Mouse (Mus musculus) heart, adult 18-20 months (tissue): Measurements from ENCODE around the gene Adgrf5. TPM values are rescaled to one million over a fixed set of nuclear protein-coding genes. Genes with fewer than 3 reads are reported as not detected.
"Not testable (repeated sequence)": the region's sequence is repeated elsewhere in the genome, so short reads cannot be mapped to it uniquely, and the experiment has no call there.

Source experiments
- DNase-seq, 2 experiments: peaks; one replicate each; pipeline ENCODE4 v3.0.0; 2021 to 2022; ENCODE audit warnings: mixed read lengths in 1 of 2
- long read RNA-seq, 2 experiments: library from polyadenylated mRNA; stranded (forward); transcript quantifications; one replicate each; pipeline ENCODE4 v2.0.0; 2021
- total RNA-seq, 2 experiments: library from RNA; stranded (reverse); gene quantifications; 2 replicates each; pipeline ENCODE4 v1.2.3; 2021

The Adgrf5 gene
- 100 to 1,000 TPM; 168 to 185 TPM for total RNA-seq
- long read RNA-seq, experiment 1, full-length matches to known transcripts, result 3 of 52 reads
- long read RNA-seq, experiment 1, partial matches to known transcripts, result 5 of 52 reads
- long read RNA-seq, experiment 1, other reads (novel, unspliced or antisense), result 44 of 52 reads
- long read RNA-seq, experiment 2, full-length matches to known transcripts, result 2 of 33 reads
- long read RNA-seq, experiment 2, partial matches to known transcripts, result 2 of 33 reads
- long read RNA-seq, experiment 2, other reads (novel, unspliced or antisense), result 29 of 33 reads

GRCm38 (mm10) chr17:43359826-43360619, at the start of gene Adgrf5:
Gene Adgrf5 (plus strand): TSS chr17:43360451.
- peak; percentile 75 to 87 for DNase-seq

- no peak for DNase-seq
These were observed 34.1 kb upstream of the Adgrf5 start for GRCm38 (mm10) chr17:43325986-43326671.

- DNase-seq, result peak; percentile 73 to 81
These were observed 33.2 kb upstream of the Adgrf5 start for GRCm38 (mm10) chr17:43326726-43327700.

- no peak for DNase-seq
These were observed 32.4 kb upstream of the Adgrf5 start for GRCm38 (mm10) chr17:43327810-43328209.

- DNase-seq, result no peak
These were observed 31.0 kb upstream of the Adgrf5 start for GRCm38 (mm10) chr17:43329216-43329615.

- peak; percentile 24 to 43 for DNase-seq
These were observed 30.5 kb upstream of the Adgrf5 start for GRCm38 (mm10) chr17:43329761-43330183.

DNA sequence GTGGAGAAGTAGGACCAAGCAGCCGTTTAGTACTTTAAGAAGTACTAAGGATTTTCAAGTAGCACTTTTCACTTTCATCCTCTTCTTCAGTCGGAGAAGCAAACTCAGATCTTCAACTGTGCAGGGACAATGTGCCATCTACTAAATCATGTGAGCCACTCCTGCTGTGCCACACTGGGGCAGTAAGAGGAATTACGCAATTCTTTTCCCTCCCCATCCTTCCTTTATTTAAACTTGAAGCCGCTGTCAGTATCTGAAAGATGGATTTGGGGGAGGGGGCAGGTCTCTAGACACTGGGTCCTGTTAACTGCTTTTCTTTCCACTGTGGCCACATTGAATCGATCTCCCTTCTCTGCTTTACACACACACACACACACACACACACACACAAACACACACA, 27.6 kb upstream of the Adgrf5 start:
- DNase-seq, result no peak

DNA sequence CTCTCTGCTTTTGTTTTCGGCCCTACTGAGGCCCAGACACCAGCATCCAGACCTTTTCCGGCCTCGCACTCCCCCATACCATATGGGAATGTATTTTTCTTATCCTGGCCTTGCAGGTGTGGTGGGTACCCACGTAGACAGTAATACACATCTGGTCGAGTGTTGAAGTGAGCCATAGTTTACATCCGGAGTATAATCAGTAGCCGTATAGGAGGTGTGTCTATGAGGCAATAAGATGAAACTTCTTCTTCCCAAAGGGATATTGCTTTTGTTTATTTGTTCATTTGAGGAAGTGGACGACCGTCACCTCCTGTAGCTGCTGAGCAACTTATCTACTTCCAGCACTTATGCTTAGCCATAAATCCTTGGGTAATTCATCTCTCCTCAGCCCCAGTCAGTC, 26.2 kb upstream of the Adgrf5 start:
- DNase-seq, result no peak

DNA sequence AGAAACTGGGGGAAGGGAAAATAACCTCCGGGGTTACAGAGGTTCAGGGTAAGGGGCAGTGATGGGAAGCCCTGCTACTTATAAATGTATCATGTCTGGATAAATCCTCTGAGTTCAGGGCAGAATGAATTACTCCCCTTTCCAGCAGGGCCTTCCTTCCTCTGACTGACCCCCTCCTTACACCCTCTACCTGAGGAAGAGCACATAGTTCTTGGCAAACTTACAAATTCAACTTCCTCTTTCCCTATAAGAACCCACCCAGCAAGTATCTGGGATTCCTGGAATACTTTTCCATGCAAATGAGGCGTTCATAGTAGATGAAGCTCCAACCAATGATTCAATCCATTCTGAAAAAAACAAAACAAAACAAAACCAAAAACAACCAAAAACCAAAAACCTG, 22.6 kb upstream of the Adgrf5 start:
- DNase-seq, result peak in 1 of 2 experiments; percentile 61

DNA sequence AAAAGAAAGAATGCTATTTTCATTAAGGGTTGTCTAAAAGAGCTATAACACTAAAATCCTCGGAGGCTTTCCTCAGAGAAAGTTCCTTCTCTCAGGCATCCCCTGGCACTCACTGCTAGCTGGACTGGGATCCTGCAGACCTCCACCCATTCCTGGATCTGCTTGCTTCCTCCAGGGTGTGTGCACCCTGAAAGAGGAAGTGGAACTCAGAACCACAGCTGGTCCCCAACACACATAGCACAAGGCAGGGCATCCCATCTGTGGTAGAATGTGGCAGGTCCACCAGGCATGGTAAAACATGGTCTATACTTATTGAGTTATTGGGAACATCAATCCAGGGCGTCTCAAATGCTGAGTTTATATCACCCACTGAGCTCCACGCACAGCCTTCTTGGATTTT, 22.0 kb upstream of the Adgrf5 start:
- DNase-seq, result peak in 1 of 2 experiments; percentile 59

GRCm38 (mm10) chr17:43346499-43346898, 13.8 kb upstream of the Adgrf5 start:
- not testable (repeated sequence) for DNase-seq

- no peak for DNase-seq
These were observed 2.2 kb upstream of the Adgrf5 start for GRCm38 (mm10) chr17:43357902-43358539.

- no peak for DNase-seq
These were observed 770 bp downstream of the Adgrf5 start for GRCm38 (mm10) chr17:43361021-43361420.

DNA sequence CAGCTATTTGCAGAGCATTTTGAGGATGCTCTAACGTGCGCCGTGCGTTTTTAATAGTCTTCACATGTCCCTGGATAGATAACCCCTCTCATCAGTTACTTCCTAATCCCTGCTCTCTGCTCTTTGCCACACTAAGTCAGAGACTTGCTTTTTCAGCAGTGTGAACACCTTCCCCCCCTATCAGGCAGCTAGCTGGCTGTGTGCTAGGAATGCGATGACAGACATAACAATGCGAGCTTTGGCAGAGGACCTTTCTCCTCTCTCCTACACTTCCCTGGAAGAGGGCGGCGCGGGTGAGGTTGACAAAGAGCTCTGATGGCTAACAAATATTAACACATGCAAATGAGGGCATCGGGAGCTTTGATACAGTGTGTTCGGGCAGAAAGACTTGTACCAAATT, 2.1 kb downstream of the Adgrf5 start:
- peak in 1 of 2 experiments; percentile 55 for DNase-seq

DNA sequence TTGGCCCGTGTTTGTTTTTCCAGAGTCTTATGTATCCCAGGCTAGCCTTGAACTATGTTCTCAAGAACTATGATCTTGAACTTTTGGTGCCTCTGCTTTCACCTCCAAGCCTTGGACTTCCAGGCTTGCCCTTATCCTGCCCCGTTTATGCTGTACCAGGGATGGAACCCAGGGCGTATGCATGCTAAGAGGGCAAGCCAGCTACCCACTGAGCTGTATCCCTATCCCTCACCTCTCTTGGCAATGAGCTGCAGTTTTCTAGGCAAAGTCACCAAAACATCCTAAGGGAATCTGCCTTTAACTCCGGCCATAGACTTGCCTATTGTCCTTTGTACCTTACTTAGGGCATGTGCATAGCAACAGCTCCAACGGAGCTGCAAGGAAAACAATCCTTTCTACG, 2.6 kb downstream of the Adgrf5 start:
- DNase-seq, result no peak

DNA sequence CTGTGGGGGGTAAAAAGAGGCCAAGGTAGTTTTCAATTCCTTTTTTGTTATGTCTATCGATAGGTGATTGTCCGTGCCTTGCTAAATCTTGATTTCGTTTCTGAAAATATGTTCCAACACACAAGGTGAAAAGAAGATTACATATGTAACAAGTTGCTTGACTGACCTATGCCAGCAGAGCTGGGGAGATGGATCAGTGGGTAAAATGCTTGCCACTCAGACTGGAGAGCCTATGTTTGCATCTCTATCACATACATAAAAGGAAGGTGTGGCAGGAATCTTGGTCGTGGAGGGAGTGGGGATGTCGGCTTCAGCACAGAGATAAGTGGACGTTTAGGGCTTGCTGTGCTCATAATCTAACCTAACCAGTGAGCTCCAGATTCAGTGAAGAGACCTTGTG, 3.7 kb downstream of the Adgrf5 start:
- no peak for DNase-seq

GRCm38 (mm10) chr17:43365297-43365696, 5.0 kb downstream of the Adgrf5 start:
- peak; percentile 47 to 80 for DNase-seq

- DNase-seq, result peak; percentile 51 to 87
These were observed 6.2 kb downstream of the Adgrf5 start for GRCm38 (mm10) chr17:43366486-43366885.

GRCm38 (mm10) chr17:43368171-43368576, 7.9 kb downstream of the Adgrf5 start:
- peak; percentile 45 to 73 for DNase-seq

- DNase-seq, result no peak
These were observed 12.4 kb downstream of the Adgrf5 start for GRCm38 (mm10) chr17:43372604-43373003.

DNA sequence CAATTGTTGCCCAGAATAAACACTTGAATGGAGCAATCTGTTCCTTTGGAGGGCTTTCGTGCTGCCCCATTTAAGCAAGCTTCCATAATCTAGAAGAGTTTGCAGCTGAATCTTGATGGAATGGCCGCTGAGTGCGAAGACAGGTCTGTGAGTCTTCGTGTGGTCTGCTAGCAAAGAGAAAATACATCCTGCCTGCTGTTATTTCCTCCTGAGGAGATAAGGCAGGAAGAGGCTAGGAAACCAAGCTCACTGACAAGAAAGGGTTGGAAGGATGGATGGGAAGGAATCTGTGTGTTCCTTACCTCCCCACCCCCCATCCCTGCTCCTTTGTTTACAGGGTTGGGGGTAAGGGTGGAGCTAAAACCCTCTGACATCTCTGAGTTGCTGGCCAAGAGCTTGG, 13.8 kb downstream of the Adgrf5 start:
- no peak for DNase-seq
